Comparison of ENCODE assay signal across 9 mouse cellular contexts in the genomic region with DNA sequence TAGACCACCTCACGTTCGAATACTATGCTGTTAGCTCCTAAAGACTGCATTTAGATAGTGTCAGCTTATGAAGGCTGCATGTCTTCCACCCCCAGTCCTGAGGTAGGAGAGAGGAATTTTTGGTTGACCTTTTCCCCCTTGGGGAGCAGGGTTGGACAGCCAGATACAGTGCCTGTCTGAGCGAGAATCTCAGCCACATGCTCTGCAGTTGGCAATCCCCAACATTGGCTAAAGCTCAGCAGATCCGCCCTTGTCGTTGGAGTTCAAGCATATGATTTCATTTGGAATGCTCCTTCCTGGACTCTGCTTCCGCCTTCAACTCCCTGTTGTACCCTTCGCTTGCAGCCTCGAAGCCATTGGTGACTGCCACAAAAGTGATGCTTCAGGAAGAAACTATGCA. TPM values are rescaled to one million over a fixed set of nuclear protein-coding genes. Genes with fewer than 3 reads are reported as not detected.
"Had no signal": no experiment of that assay in that cellular context is flagged by ENCODE, and none has a peak within 500 bp of the region (broad histone marks: within the 10 kb centered on the region; RNA-seq: fewer than 3 reads in every experiment).

No protein-coding gene starts in this region.

- DNase-seq: kidney, adult 9 months; kidney, postnatal 14 days; kidney, postnatal 4 days; left cerebral cortex, postnatal 4 days; liver, postnatal 0 days; lung, embryonic 14.5 days; thymus, postnatal 25 days had no signal

RNA-seq across cellular contexts. Expression of gene Pbp2, which starts 26.2 kb away (rescaled TPM):
- total RNA-seq: layer of hippocampus, adult 18-20 months; left cerebral cortex, postnatal 4 days; megakaryocyte, adult 5-6 weeks had no signal
